Mouse (Mus musculus) heart, embryonic 13.5 days (tissue): ENCODE measurements around the gene Commd6. TPM values are rescaled to one million over a fixed set of nuclear protein-coding genes. Genes with fewer than 3 reads are reported as not detected.
A peak's percentile ranks its signal among the peaks of the same experiment; 100 is the strongest.

Experiments used
- ATAC-seq: fragments of 200-750 bp; cut with Nextera tagmentation; 2 replicates; pipeline ENCODE4 v1.8.0; 2017; ENCODE audit warnings: moderate TSS enrichment; ENCODE audit not compliant: insufficient number of reproducible peaks, low FRiP score, low TSS enrichment; ENCODE audit errors: extremely low read depth
- H3K27ac ChIP-seq: fragments of 300-500 bp; sonication (generic); replicated peaks from 2 replicates; pipeline ENCODE4 v1.5.1; 2015; ENCODE audit warnings: moderate library complexity, mild to moderate bottlenecking, inconsistent platforms
- H3K27me3 ChIP-seq: fragments of 300-500 bp; sonication (generic); replicated peaks from 2 replicates; pipeline ENCODE4 v1.6.1; 2015; ENCODE audit warnings: mild to moderate bottlenecking, inconsistent platforms
- H3K36me3 ChIP-seq: fragments of 300-500 bp; sonication (generic); 2 replicates; pipeline ENCODE4 v1.6.1; 2015; ENCODE audit warnings: mild to moderate bottlenecking, inconsistent platforms
- H3K4me1 ChIP-seq: fragments of 300-500 bp; sonication (generic); 2 replicates; pipeline ENCODE4 v1.6.1; 2015; ENCODE audit warnings: inconsistent platforms
- H3K4me2 ChIP-seq: fragments of 300-500 bp; sonication (generic); 2 replicates; pipeline ENCODE4 v1.6.1; 2015; ENCODE audit warnings: inconsistent platforms, mild to moderate bottlenecking, moderate library complexity
- H3K4me3 ChIP-seq: fragments of 300-500 bp; sonication (generic); 2 replicates; pipeline ENCODE4 v1.5.1; 2015; ENCODE audit warnings: moderate library complexity, mild to moderate bottlenecking, inconsistent platforms
- H3K9ac ChIP-seq: fragments of 300-500 bp; sonication (generic); 2 replicates; pipeline ENCODE4 v1.6.1; 2015; ENCODE audit warnings: inconsistent platforms, mild to moderate bottlenecking, moderate library complexity
- H3K9me3 ChIP-seq: fragments of 300-500 bp; sonication (generic); 2 replicates; pipeline ENCODE4 v1.6.1; 2016; ENCODE audit warnings: inconsistent platforms
- WGBS: fragments of 180-500 bp; shearing (Covaris S2); methylation state at CpG from one replicate; pipeline ENCODE4 v1.1.7; 2015; ENCODE audit warnings: mixed read lengths; 5-methylcytosine and 5-hydroxymethylcytosine counted together
- polyA plus RNA-seq: library from polyadenylated mRNA; unstranded; fragments of >200 nt; fragmentation: Nextera tagmentation; extraction: Ambion mirVana; gene quantifications from 2 replicates; pipeline ENCODE4 v1.2.1, GENCODE M21; 2015

Gene Commd6
- polyA plus RNA-seq, 1 experiment from 2014 or later: 71.3 TPM

DNA sequence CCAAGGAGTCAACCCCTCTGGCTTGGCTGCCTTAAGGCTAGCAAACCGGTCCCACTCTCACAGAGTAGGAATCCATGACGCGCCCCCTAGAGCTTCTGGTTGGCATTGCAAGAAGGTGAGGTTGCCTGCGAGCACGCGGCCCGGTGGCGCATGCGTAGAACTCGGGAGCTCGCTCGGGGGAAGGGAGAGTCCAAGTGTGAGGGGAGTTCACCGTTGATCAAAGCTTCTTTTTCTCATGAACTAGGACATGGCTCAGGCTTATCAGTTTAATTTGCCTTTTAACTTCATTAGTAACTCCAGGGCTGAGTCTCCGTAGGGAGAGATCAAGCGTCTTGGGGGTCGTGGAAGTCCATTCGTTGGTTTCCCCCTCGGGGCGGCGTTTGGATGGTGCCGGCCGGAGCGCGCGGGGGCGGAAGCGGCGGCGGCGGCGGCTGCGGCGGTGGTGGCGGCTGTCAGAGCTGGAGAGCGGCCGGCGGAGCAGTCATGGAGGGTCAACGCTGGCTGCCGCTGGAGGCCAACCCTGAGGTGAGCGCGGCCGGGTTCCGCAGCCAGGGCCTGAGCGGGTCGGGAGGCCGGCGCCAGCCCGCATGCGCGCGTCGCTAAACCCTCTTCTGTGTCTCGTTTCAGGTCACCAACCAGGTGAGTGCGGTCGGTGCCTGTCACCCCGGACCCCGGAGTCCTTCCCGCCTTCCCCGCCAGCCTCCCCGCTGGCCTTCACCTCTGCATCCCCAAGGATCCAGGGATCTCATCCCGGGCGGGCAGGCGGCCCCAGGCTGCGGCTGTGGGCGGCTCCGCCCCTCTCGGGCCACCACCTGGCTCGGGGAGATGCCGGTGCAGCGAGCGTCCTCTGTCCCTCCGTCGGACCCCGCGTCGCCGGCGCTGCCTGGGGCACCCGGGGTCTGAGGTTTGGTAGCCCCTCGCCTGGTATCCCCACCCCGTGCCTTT lies 13.4 kb upstream of the Commd6 start, which contains the start of gene Uchl3:
Gene Uchl3 (plus strand): TSS at position 387 of the 945 bp plus-strand sequence.
- peak within 1 kb of the TSS; percentile 56; the same call in 1 of the 2 replicates for H3K27ac ChIP-seq

DNA sequence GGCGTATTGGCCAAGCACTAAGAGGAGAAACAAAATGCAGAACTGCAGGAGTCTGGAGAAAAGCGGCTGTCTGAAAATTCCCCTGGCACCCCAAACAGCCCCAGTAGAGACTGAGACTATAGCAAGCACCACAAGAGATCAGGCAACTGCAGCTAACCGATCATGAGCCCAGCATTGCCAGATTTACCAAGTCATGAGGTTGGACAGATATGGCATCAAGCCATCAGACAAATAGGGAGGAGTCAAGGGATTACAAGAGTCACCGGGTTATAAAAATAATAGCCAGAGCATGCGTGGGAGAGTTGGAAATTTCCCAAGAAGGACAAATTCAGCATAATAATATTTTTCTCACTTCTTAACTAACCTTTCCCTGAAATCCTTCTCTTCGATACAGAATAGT lies 12.1 kb upstream of the Commd6 start:
- Histone ChIP-seq H3K9ac (no peak overlapping the region), H3K4me1 (peaks cover 6% of the 10 kb centered on the region; the same call in 1 of the 2 replicates), H3K27ac (no peak overlapping the region), H3K4me2 (no peak overlapping the region), H3K27me3 (0 out of 2 replicates have a peak, but pooled peaks cover 4% of the 10 kb centered on the region), H3K4me3 (no peak overlapping the region), H3K9me3 (no peaks in the 10 kb centered on the region), H3K36me3 (no peaks in the 10 kb centered on the region)
- 78% methylated on average over 6 of the region's 6 CpGs for WGBS
- no peak for ATAC-seq

More for the DNA sequence above, 13.4 kb upstream of the Commd6 start, which contains the start of gene Uchl3:
- Histone ChIP-seq H3K27me3 (0 out of 2 replicates have a peak, but pooled peaks cover 4% of the 10 kb centered on the region), H3K9me3 (no peaks in the 10 kb centered on the region), H3K9ac (peak within 1 kb of the TSS; percentile 89), H3K4me1 (peaks cover 6% of the 10 kb centered on the region; the same call in 1 of the 2 replicates), H3K36me3 (0 out of 2 replicates have a peak, but pooled peaks cover 2% of the 10 kb centered on the region), H3K4me3 (peak within 1 kb of the TSS; percentile 93), H3K4me2 (peak within 1 kb of the TSS; percentile 88)
- ATAC-seq: peak; percentile 88
- under 1% methylated on average over 77 of the region's 81 CpGs for WGBS

DNA sequence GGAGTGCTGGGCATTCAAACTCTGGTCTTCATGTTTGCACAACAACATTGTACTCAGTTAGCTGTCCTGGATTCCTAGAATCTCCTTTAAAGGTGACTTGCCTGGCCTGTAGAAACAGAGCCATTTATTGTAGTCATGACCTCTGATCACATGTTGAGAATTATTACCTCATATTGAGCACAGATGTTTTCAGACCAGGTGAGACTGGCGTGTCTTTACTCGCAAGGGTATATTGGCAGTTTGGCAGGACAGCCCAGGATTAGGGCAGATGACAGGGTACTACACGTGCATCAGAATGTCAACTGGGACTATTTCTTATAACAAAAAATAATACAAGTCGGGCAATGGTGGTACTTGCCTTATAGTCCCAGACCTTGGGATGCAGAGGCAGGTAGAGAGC lies 10.1 kb upstream of the Commd6 start:
- H3K27ac ChIP-seq: no peak overlapping the region
- H3K9me3 ChIP-seq: no peaks in the 10 kb centered on the region
- no peak overlapping the region for H3K4me3 ChIP-seq
- no peak overlapping the region for H3K9ac ChIP-seq
- H3K4me2 ChIP-seq: no peak overlapping the region
- 73% methylated on average over 4 of the region's 4 CpGs for WGBS
- ATAC-seq: no peak
- H3K36me3 ChIP-seq: no peaks in the 10 kb centered on the region
- 0 out of 2 replicates have a peak, but pooled peaks cover 4% of the 10 kb centered on the region for H3K27me3 ChIP-seq
- H3K4me1 ChIP-seq: peaks cover 6% of the 10 kb centered on the region; the same call in 1 of the 2 replicates

DNA sequence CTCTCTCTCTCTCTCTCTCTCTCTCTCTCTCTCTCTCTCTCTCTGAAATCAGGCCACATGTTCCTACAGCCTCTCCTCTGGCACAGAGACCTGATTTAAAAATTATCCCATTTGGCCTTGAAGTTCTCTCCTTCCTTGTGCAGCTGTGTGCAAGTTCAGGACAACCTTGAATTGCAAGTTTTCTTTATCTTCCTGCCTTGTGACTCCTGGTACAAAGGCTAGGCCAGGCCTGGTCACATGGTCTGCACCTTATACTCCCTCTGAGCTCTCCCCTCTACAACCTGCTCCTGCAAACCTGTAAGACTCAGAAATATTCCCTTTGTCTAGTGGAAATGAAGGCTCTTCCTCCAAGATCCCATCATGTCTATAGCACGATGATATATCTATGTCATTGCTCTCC lies 4.5 kb upstream of the Commd6 start:
- Histone ChIP-seq H3K9ac (no peak overlapping the region), H3K4me3 (no peak overlapping the region), H3K27ac (no peak overlapping the region), H3K4me1 (no peaks in the 10 kb centered on the region), H3K4me2 (no peak overlapping the region), H3K9me3 (no peaks in the 10 kb centered on the region), H3K36me3 (no peaks in the 10 kb centered on the region), H3K27me3 (0 out of 2 replicates have a peak, but pooled peaks cover 4% of the 10 kb centered on the region)
- no peak for ATAC-seq
- WGBS: 65% methylated on average over 1 of the region's 1 CpGs

DNA sequence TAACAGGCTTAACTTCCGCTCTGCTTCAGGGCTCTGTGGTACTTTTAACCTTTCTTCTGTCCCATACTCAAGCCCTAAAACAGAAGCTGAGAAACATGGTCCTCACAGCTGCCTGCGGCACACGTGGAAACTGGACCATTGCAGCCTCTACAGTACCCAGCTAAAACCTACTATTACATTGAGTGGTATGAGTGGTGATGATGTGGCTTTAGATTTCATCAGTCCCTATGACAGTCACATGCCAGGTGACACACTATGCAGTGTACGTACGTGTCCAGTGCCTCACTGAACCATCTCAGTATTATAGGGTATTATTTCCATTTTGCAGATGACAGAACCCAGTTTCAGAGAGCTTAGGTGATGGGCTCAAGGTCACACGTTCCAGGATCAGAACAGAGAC lies 3.1 kb downstream of the Commd6 start:
- 86% methylated on average over 6 of the region's 6 CpGs for WGBS
- no peaks in the 10 kb centered on the region for H3K9me3 ChIP-seq
- H3K4me2 ChIP-seq: no peak overlapping the region
- H3K36me3 ChIP-seq: peaks cover 34% of the 10 kb centered on the region
- H3K27ac ChIP-seq: no peak overlapping the region
- no peak overlapping the region for H3K9ac ChIP-seq
- no peak overlapping the region for H3K4me3 ChIP-seq
- H3K4me1 ChIP-seq: peaks cover 9% of the 10 kb centered on the region
- no peaks in the 10 kb centered on the region for H3K27me3 ChIP-seq
- ATAC-seq: no peak

DNA sequence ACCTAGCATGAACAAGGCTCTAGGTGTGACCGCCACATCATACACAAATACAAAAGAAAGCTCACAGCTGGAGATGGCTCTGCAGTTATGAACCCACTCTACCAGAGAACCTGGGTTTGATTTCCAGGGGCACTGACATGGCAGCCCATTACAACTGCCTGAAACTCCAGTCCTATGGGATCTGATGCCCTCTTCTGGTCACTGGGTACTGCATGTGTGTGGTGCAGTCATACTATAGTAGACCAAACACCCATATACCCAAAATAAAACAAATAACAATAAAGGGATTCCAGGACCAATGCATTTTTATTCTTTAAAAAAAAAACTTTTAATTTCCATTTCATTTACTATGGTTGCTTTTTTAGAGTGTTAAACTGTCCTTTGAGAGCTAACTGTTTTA lies 4.7 kb downstream of the Commd6 start:
- Histone ChIP-seq H3K4me2 (no peak overlapping the region), H3K9ac (no peak overlapping the region), H3K4me3 (no peak overlapping the region), H3K27me3 (no peaks in the 10 kb centered on the region), H3K36me3 (peaks cover 41% of the 10 kb centered on the region), H3K27ac (no peak overlapping the region), H3K4me1 (peaks cover 9% of the 10 kb centered on the region), H3K9me3 (no peaks in the 10 kb centered on the region)
- ATAC-seq: no peak
- 96% methylated on average over 1 of the region's 1 CpGs for WGBS

DNA sequence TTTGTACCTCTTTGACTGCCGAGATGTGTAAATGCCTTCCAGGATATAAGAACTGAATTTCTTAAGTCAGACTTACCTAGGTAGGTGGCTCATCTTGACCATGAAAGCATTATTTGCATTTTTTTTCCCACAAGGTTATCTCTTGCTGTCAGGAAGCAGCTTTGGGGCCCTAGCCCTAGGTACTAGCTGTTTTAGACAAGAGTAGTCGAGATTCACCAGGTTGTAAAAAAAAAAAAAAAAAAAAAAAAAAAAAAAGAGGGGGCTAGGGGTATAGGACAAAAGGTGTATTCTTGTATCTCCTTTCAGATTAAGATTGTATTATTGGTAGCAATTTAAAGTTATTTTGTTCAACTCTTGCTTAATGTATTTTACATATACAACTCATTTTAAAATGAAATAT lies 9.9 kb downstream of the Commd6 start:
- Histone ChIP-seq H3K4me1 (no peaks in the 10 kb centered on the region), H3K4me2 (no peak overlapping the region), H3K27ac (no peak overlapping the region), H3K4me3 (no peak overlapping the region), H3K27me3 (no peaks in the 10 kb centered on the region), H3K36me3 (peaks cover 34% of the 10 kb centered on the region), H3K9ac (no peak overlapping the region), H3K9me3 (no peaks in the 10 kb centered on the region)
- WGBS: 68% methylated on average over 2 of the region's 2 CpGs
- no peak for ATAC-seq

DNA sequence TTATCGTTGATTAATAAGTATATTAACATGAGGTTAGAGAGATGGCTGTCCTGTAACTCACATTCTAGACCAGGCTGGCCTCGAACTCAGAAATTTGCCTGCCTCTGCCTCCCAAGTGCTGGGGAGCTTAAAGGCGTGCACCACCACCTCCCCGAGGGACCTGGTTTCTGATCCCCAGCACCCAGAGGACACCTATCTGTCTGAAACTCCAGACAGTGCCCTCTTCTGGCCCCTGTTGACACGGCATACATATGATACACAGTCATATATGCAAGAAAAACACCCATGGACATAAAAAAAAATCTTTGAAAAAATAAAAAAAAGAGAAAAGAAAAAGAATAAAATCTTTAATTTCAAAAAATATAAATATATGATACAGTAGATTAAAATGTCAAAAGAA lies 22.8 kb downstream of the Commd6 start:
- ATAC-seq: no peak
- WGBS: 75% methylated on average over 5 of the region's 5 CpGs
- H3K4me3 ChIP-seq: no peak overlapping the region
- H3K9ac ChIP-seq: no peak overlapping the region
- H3K4me2 ChIP-seq: no peak overlapping the region
- H3K36me3 ChIP-seq: no peaks in the 10 kb centered on the region
- H3K9me3 ChIP-seq: no peaks in the 10 kb centered on the region
- no peak overlapping the region for H3K27ac ChIP-seq
- peaks cover 14% of the 10 kb centered on the region for H3K4me1 ChIP-seq
- no peaks in the 10 kb centered on the region for H3K27me3 ChIP-seq

DNA sequence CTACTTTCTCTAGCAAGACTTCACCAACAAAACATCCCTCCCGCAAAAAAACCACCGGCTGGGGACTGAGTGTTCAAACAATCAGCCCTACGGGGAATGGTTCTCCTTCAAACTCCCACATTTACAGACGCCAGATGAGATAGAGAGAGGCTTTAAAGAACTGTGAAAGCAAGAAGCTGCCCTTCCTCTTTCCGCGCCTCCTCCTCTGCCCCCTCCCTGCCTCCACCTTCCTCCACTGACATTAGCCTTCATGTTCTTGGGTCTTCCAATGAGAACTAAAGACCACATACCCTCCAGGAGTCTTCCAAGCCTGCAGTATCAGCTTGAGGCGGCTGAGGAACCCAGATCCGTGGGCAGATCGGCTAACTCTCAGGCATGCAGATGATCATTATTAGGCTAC lies 24.3 kb downstream of the Commd6 start:
- Histone ChIP-seq H3K4me1 (peaks cover 14% of the 10 kb centered on the region), H3K9ac (no peak overlapping the region), H3K36me3 (no peaks in the 10 kb centered on the region), H3K4me3 (no peak overlapping the region), H3K27me3 (no peaks in the 10 kb centered on the region), H3K27ac (no peak overlapping the region), H3K9me3 (no peaks in the 10 kb centered on the region), H3K4me2 (no peak overlapping the region)
- ATAC-seq: no peak
- 65% methylated on average over 9 of the region's 9 CpGs for WGBS

DNA sequence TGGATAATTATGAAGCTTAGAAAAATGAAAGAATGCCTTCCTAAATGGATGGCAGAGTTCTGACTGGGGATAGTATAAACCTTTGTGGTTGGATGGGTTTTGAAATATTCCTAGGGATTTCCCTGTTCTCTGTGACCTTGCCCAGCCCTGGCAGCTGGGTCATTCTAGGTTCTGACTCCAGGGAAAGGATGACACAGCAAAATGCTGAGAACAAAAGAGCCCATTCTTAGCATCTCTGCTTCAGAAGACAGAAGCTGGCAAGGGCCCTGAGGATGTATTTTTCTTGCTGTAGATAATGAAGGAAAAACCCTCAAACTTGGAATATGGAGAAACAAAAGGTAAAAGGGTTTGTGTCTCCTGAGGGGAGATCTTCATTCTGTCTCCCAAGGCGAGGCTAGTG lies 27.3 kb downstream of the Commd6 start:
- WGBS: 50% methylated on average over 1 of the region's 1 CpGs
- H3K9ac ChIP-seq: no peak overlapping the region
- H3K36me3 ChIP-seq: no peaks in the 10 kb centered on the region
- peaks cover 14% of the 10 kb centered on the region for H3K4me1 ChIP-seq
- no peaks in the 10 kb centered on the region for H3K9me3 ChIP-seq
- no peak overlapping the region for H3K27ac ChIP-seq
- ATAC-seq: no peak
- no peak overlapping the region for H3K4me3 ChIP-seq
- H3K4me2 ChIP-seq: no peak overlapping the region
- H3K27me3 ChIP-seq: no peaks in the 10 kb centered on the region

DNA sequence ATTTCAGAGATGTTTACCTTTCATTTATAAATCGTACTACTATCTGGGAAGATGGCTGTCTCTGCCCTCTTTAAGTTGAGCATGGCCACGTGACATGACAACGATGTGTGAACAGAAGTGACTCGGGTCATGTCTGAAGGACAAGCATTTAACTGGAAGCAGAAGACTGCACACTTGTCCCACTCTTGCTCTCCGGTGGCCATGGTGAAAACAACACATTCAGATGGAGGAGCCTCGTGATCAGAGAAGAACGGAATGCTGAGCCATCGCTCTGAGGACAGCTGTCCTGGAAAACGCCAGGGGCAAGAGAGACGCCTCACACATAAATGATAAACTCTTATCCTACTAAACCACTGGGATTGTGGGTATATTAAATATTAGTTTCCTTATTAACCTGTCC lies 29.8 kb downstream of the Commd6 start:
- no peaks in the 10 kb centered on the region for H3K27me3 ChIP-seq
- H3K9me3 ChIP-seq: no peaks in the 10 kb centered on the region
- no peaks in the 10 kb centered on the region for H3K36me3 ChIP-seq
- H3K4me1 ChIP-seq: peaks cover 23% of the 10 kb centered on the region
- H3K9ac ChIP-seq: no peak overlapping the region
- no peak for ATAC-seq
- 47% methylated on average over 10 of the region's 10 CpGs for WGBS
- H3K4me2 ChIP-seq: no peak overlapping the region
- no peak overlapping the region for H3K4me3 ChIP-seq
- H3K27ac ChIP-seq: no peak overlapping the region
